Mouse (Mus musculus): Measurements from ENCODE around the gene Srp72. TPM values are rescaled to one million over a fixed set of nuclear protein-coding genes. Genes with fewer than 3 reads are reported as not detected.

The Srp72 gene
- polyA plus RNA-seq (2015; fragmentation: Nextera tagmentation; extraction: Ambion mirVana): 99.7 and 107 TPM in 2 replicates

GRCm38 (mm10) chr5:76974554-76975285, at the start of gene Srp72:
TSS of gene Srp72 (plus strand) at chr5:76974683.
- H3K36me3 ChIP-seq: peaks cover 32% of the 10 kb centered on the region
- peak; percentile 91 for ATAC-seq (ENCODE audit: insufficient number of reproducible peaks, insufficient read depth, low FRiP score, low TSS enrichment, low read depth)

GRCm38 (mm10) chr5:76928124-76928832, 46.2 kb upstream of the Srp72 start:
- Histone ChIP-seq H3K4me1 (peaks cover 44% of the 10 kb centered on the region), H3K27ac (peak overlapping the region; percentile 89), H3K27me3 (no peaks in the 10 kb centered on the region), H3K4me2 (peak overlapping the region; percentile 44), H3K36me3 (peaks cover 22% of the 10 kb centered on the region), H3K9me3 (no peaks in the 10 kb centered on the region), H3K4me3 (peak overlapping the region; percentile 21), H3K9ac (peak overlapping the region; percentile 11; the same call in 1 of the 2 replicates)
- WGBS: 43% methylated on average over 16 of the region's 16 CpGs
- no peak; the same call in 1 of the 2 replicates for ATAC-seq (ENCODE audit: insufficient number of reproducible peaks, insufficient read depth, low FRiP score, low TSS enrichment, low read depth)

More at GRCm38 (mm10) chr5:76974554-76975285, at the start of gene Srp72:
- Histone ChIP-seq H3K4me3 (peak within 1 kb of the TSS; percentile 86), H3K4me1 (peaks cover 21% of the 10 kb centered on the region), H3K27me3 (no peaks in the 10 kb centered on the region), H3K4me2 (peak within 1 kb of the TSS; percentile 89), H3K9me3 (no peaks in the 10 kb centered on the region), H3K9ac (peak within 1 kb of the TSS; percentile 88), H3K27ac (peak within 1 kb of the TSS; percentile 91)
- under 1% methylated on average over 60 of the region's 60 CpGs for WGBS

GRCm38 (mm10) chr5:76929180-76929877, 45.2 kb upstream of the Srp72 start:
- 66% methylated on average over 7 of the region's 7 CpGs for WGBS
- Histone ChIP-seq H3K27me3 (no peaks in the 10 kb centered on the region), H3K9ac (no peak overlapping the region), H3K9me3 (no peaks in the 10 kb centered on the region), H3K36me3 (peaks cover 22% of the 10 kb centered on the region), H3K4me3 (no peak overlapping the region), H3K4me1 (peaks cover 34% of the 10 kb centered on the region), H3K27ac (peak overlapping the region; percentile 89), H3K4me2 (peak overlapping the region; percentile 44; the same call in 1 of the 2 replicates)
- ATAC-seq (ENCODE audit: insufficient number of reproducible peaks, insufficient read depth, low FRiP score, low TSS enrichment, low read depth): no peak

- H3K4me2 ChIP-seq: no peak overlapping the region
- H3K4me1 ChIP-seq: no peaks in the 10 kb centered on the region
- no peaks in the 10 kb centered on the region for H3K9me3 ChIP-seq
- H3K27me3 ChIP-seq: no peaks in the 10 kb centered on the region
- peaks cover 20% of the 10 kb centered on the region for H3K36me3 ChIP-seq
- H3K27ac ChIP-seq: no peak overlapping the region
- no peak for ATAC-seq (ENCODE audit: insufficient number of reproducible peaks, insufficient read depth, low FRiP score, low TSS enrichment, low read depth)
- H3K4me3 ChIP-seq: no peak overlapping the region
- no peak overlapping the region for H3K9ac ChIP-seq
- 96% methylated on average over 8 of the region's 8 CpGs for WGBS
These were observed 34.8 kb upstream of the Srp72 start for GRCm38 (mm10) chr5:76939717-76940116.

GRCm38 (mm10) chr5:76941975-76942374, 32.5 kb upstream of the Srp72 start:
- no peaks in the 10 kb centered on the region for H3K27me3 ChIP-seq
- H3K4me2 ChIP-seq: no peak overlapping the region
- 78% methylated on average over 4 of the region's 4 CpGs for WGBS
- peaks cover 23% of the 10 kb centered on the region for H3K36me3 ChIP-seq
- H3K4me3 ChIP-seq: no peak overlapping the region
- H3K9ac ChIP-seq: no peak overlapping the region
- no peak overlapping the region for H3K27ac ChIP-seq
- no peaks in the 10 kb centered on the region for H3K9me3 ChIP-seq
- peaks cover 7% of the 10 kb centered on the region; the same call in 1 of the 2 replicates for H3K4me1 ChIP-seq
- ATAC-seq (ENCODE audit: insufficient number of reproducible peaks, insufficient read depth, low FRiP score, low TSS enrichment, low read depth): no peak

- no peaks in the 10 kb centered on the region for H3K27me3 ChIP-seq
- peaks cover 7% of the 10 kb centered on the region; the same call in 1 of the 2 replicates for H3K4me1 ChIP-seq
- ATAC-seq (ENCODE audit: insufficient number of reproducible peaks, insufficient read depth, low FRiP score, low TSS enrichment, low read depth): no peak
- H3K9me3 ChIP-seq: no peaks in the 10 kb centered on the region
- no peak overlapping the region for H3K27ac ChIP-seq
- H3K4me2 ChIP-seq: no peak overlapping the region
- peaks cover 24% of the 10 kb centered on the region for H3K36me3 ChIP-seq
- 90% methylated on average over 4 of the region's 4 CpGs for WGBS
- H3K4me3 ChIP-seq: no peak overlapping the region
- no peak overlapping the region for H3K9ac ChIP-seq
These were observed 32.0 kb upstream of the Srp72 start for GRCm38 (mm10) chr5:76942505-76942904.

GRCm38 (mm10) chr5:76944965-76945677, 29.4 kb upstream of the Srp72 start:
- H3K4me2 ChIP-seq: no peak overlapping the region
- no peak for ATAC-seq (ENCODE audit: insufficient number of reproducible peaks, insufficient read depth, low FRiP score, low TSS enrichment, low read depth)
- H3K4me3 ChIP-seq: no peak overlapping the region
- no peak overlapping the region for H3K9ac ChIP-seq
- H3K27ac ChIP-seq: no peak overlapping the region
- H3K36me3 ChIP-seq: peaks cover 16% of the 10 kb centered on the region
- 78% methylated on average over 6 of the region's 6 CpGs for WGBS
- H3K4me1 ChIP-seq: peaks cover 15% of the 10 kb centered on the region
- H3K9me3 ChIP-seq: no peaks in the 10 kb centered on the region
- H3K27me3 ChIP-seq: no peaks in the 10 kb centered on the region

- Histone ChIP-seq H3K36me3 (peaks cover 11% of the 10 kb centered on the region; the same call in 1 of the 2 replicates), H3K9me3 (no peaks in the 10 kb centered on the region), H3K27me3 (no peaks in the 10 kb centered on the region), H3K4me1 (peaks cover 15% of the 10 kb centered on the region), H3K4me3 (no peak overlapping the region), H3K9ac (no peak overlapping the region), H3K27ac (no peak overlapping the region), H3K4me2 (no peak overlapping the region)
- 60% methylated on average over 2 of the region's 2 CpGs for WGBS
- no peak for ATAC-seq (ENCODE audit: insufficient number of reproducible peaks, insufficient read depth, low FRiP score, low TSS enrichment, low read depth)
These were observed 28.8 kb upstream of the Srp72 start for GRCm38 (mm10) chr5:76945678-76946033.

- no peak for ATAC-seq (ENCODE audit: insufficient number of reproducible peaks, insufficient read depth, low FRiP score, low TSS enrichment, low read depth)
- Histone ChIP-seq H3K9ac (no peak overlapping the region), H3K4me3 (no peak overlapping the region), H3K27me3 (no peaks in the 10 kb centered on the region), H3K4me1 (peaks cover 15% of the 10 kb centered on the region), H3K4me2 (no peak overlapping the region), H3K27ac (no peak overlapping the region), H3K9me3 (no peaks in the 10 kb centered on the region), H3K36me3 (peaks cover 9% of the 10 kb centered on the region; the same call in 1 of the 2 replicates)
- 87% methylated on average over 4 of the region's 4 CpGs for WGBS
These were observed 27.3 kb upstream of the Srp72 start for GRCm38 (mm10) chr5:76947142-76947541.

- H3K4me1 ChIP-seq: peaks cover 21% of the 10 kb centered on the region
- H3K27ac ChIP-seq: no peak overlapping the region
- no peaks in the 10 kb centered on the region for H3K9me3 ChIP-seq
- no peak overlapping the region for H3K9ac ChIP-seq
- ATAC-seq (ENCODE audit: insufficient number of reproducible peaks, insufficient read depth, low FRiP score, low TSS enrichment, low read depth): no peak
- peaks cover 9% of the 10 kb centered on the region; the same call in 1 of the 2 replicates for H3K36me3 ChIP-seq
- no peak overlapping the region for H3K4me3 ChIP-seq
- no peaks in the 10 kb centered on the region for H3K27me3 ChIP-seq
- H3K4me2 ChIP-seq: no peak overlapping the region
- whole genome bisulfite sequencing: 96% methylated on average over 4 of the region's 4 CpGs
These were observed 26.7 kb upstream of the Srp72 start for GRCm38 (mm10) chr5:76947758-76948157.

All from embryonic facial prominence, embryonic 13.5 days (tissue).